Mouse (Mus musculus): ENCODE results near the gene Phkg1. TPM values are rescaled to one million over a fixed set of nuclear protein-coding genes. Genes with fewer than 3 reads are reported as not detected.

Gene Phkg1
- polyA plus RNA-seq, 1 experiment from 2014 or later, result 0.77 TPM

DNA sequence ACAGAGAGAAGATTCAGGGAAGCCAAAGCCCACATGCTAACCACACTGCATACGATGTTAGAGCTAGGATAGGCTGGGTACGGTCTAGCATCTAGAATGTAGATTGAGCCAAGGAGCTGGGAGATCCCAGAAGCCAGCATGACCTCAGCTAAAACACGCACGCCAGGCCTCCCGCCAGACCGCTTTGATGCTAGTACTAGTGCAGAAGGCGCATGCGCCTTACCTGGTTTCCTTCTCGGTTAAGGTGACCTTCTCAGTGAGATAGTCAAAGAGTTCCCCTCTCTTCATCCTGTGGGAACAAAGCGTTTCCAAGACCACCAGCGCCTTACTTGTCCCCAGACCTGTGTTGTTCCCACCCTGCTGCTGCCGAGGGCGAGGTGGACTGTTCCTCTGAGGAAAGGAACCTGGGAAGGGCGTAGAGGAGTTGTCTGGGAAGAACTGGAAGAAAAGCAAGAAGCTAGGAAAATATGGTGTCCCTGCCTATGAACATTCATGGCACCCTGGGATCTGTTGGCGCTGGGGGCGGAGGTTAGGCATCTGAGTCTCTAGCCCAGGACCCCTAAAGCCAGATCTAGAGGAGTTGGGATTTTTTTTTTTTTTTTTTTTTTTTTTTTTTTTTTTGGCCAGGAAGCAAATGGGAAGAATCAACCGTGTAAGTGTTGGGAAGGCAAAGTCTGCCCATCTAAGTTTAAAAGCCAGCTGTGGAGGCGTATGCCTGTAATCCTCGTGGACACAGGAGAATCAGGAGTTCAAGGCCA lies 28.9 kb downstream of the Phkg1 start:
- 80% methylated on average over 19 of the region's 19 CpGs for WGBS
- no peak for ATAC-seq (ENCODE audit: insufficient number of reproducible peaks, low FRiP score)

DNA sequence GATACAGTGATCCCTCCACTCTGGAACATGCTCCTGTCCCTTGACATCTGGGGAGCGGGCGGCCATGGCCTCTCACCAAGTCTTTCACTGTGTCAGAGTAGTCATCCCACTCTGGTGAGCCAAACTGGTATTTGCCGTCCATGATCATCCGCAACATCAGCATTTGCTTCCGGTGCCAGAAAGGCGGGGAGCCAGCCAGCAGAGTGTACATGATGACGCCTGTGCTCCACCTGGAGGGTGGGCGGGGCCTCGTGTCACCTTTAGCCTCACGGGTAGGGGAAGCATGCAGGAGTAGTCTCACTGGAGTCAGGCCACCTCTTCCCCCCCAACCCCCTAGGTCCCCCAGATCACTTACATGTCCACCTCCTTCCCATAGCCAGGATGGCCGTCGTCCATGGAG lies 32.5 kb downstream of the Phkg1 start:
- Histone ChIP-seq H3K4me3 (no peak overlapping the region), H3K4me2 (no peak overlapping the region), H3K4me1 (replicated peaks) (peaks cover 8% of the 10 kb centered on the region; the same call in 1 of the 2 replicates), H3K36me3 (peaks cover 22% of the 10 kb centered on the region), H3K9ac (no peak overlapping the region), H3K27ac (ENCODE audit: poor library complexity, severe bottlenecking) (no peak overlapping the region), H3K27me3 (replicated peaks) (no peaks in the 10 kb centered on the region), H3K9me3 (replicated peaks) (peaks cover 4% of the 10 kb centered on the region; the same call in 1 of the 2 replicates)
- no peak for ATAC-seq (ENCODE audit: insufficient number of reproducible peaks, low FRiP score)
- 75% methylated on average over 12 of the region's 12 CpGs for WGBS

More for the DNA sequence above, 28.9 kb downstream of the Phkg1 start:
- Histone ChIP-seq H3K4me1 (replicated peaks) (peaks cover 2% of the 10 kb centered on the region; the same call in 1 of the 2 replicates), H3K9me3 (replicated peaks) (no peaks in the 10 kb centered on the region), H3K9ac (no peak overlapping the region), H3K27ac (ENCODE audit: poor library complexity, severe bottlenecking) (no peak overlapping the region), H3K4me2 (no peak overlapping the region), H3K36me3 (no peaks in the 10 kb centered on the region), H3K27me3 (replicated peaks) (no peaks in the 10 kb centered on the region), H3K4me3 (no peak overlapping the region)

DNA sequence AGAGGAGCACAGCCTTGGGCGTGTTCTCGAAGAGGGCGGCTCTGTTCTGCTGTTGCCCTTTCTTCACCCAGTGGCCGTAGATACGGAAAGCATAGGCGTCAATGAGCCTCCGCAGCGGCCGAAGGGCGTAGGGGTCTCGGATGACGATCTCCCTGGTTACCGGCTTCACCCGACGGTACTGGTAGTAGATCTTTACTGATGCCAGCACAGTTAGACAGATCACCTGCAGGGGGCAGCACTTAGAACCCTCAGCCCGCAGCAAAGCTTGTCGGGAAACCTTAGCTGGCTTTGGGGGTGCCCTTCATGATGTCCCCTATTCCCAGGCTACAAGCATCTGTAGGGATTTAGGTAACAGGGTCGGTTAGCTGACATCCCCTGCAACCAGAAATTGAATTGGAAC lies 33.9 kb downstream of the Phkg1 start:
- Histone ChIP-seq H3K9me3 (replicated peaks) (peaks cover 4% of the 10 kb centered on the region; the same call in 1 of the 2 replicates), H3K4me1 (replicated peaks) (peaks cover 8% of the 10 kb centered on the region; the same call in 1 of the 2 replicates), H3K4me2 (peak overlapping the region; percentile 55), H3K9ac (peak overlapping the region; percentile 24; the same call in 1 of the 2 replicates), H3K4me3 (peak overlapping the region; percentile 13; the same call in 1 of the 2 replicates), H3K27me3 (replicated peaks) (no peaks in the 10 kb centered on the region), H3K36me3 (peaks cover 35% of the 10 kb centered on the region), H3K27ac (ENCODE audit: poor library complexity, severe bottlenecking) (no peak overlapping the region)
- WGBS, result 10% methylated on average over 18 of the region's 18 CpGs
- no peak for ATAC-seq (ENCODE audit: insufficient number of reproducible peaks, low FRiP score)

DNA sequence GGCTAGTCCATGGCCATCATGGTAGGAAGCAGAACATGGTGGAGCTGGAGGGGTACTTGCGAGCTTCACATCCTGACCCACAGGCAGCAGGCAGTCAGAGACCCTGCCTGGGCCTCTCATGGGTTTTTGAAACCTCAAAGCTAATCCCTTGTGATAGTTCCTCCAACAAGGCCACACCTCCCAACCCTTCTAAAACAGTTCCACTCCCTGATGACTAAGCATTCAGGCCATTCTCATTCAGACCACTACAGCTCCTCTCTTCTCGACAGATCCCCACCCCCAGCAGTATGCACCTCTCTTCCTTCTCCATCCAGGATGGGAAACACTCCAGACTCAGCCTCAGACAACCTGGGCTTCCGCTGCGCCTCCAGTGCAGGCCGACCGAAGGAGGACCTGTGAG lies 36.0 kb downstream of the Phkg1 start:
- no peak overlapping the region for H3K4me3 ChIP-seq
- WGBS, result 96% methylated on average over 6 of the region's 6 CpGs
- H3K9me3 ChIP-seq (replicated peaks), result peaks cover 4% of the 10 kb centered on the region; the same call in 1 of the 2 replicates
- no peak for ATAC-seq (ENCODE audit: insufficient number of reproducible peaks, low FRiP score)
- H3K4me1 ChIP-seq (replicated peaks), result peaks cover 8% of the 10 kb centered on the region; the same call in 1 of the 2 replicates
- H3K36me3 ChIP-seq, result peaks cover 50% of the 10 kb centered on the region
- H3K9ac ChIP-seq, result no peak overlapping the region
- no peak overlapping the region for H3K27ac ChIP-seq (ENCODE audit: poor library complexity, severe bottlenecking)
- H3K4me2 ChIP-seq, result no peak overlapping the region
- no peaks in the 10 kb centered on the region for H3K27me3 ChIP-seq (replicated peaks)

DNA sequence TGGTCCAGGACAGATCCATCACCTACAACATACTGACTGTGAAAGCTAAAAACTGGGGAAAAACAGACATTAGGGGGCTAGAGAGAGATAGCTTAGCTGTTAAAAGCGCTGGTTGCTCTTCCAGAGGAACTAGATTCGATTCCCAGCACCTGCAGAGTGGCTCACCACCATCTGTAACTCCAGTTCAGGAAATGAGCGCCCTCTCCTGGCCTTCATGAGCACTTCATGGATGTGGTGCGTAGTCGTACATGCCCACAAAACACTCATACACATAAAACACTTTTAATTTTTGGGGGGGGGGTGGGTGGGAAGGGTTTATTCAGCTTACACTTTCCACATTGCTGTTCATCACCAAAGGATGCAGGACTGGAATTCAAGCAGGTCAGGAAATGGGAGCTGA lies 41.9 kb downstream of the Phkg1 start:
- Histone ChIP-seq H3K27ac (ENCODE audit: poor library complexity, severe bottlenecking) (no peak overlapping the region), H3K36me3 (peaks cover 72% of the 10 kb centered on the region), H3K4me3 (no peak overlapping the region), H3K9me3 (replicated peaks) (no peaks in the 10 kb centered on the region), H3K4me2 (no peak overlapping the region), H3K4me1 (replicated peaks) (no peaks in the 10 kb centered on the region), H3K9ac (no peak overlapping the region), H3K27me3 (replicated peaks) (no peaks in the 10 kb centered on the region)
- 85% methylated on average over 5 of the region's 5 CpGs for WGBS
- ATAC-seq (ENCODE audit: insufficient number of reproducible peaks, low FRiP score), result no peak

DNA sequence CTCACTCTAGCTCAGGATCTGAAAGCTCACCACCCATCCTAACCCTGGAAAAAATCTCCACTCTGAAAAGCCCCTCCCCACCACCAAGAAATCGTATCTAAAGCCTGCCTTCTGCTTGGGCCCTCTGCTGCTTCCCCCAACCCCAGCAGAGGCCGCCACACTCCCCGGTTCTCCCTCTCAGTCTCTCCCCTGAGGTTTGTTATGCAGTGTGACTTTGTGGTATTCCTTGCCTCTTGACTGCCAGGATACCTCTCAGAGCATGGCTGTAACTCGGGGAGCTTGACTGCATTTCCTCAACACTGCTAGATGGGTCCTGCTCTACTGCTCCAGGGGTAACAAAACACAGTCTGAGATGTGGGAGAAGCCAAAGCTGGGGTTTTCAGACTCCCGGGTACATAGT lies 43.2 kb downstream of the Phkg1 start:
- H3K4me2 ChIP-seq, result 0 out of 2 replicates have a peak overlapping the region, but pooled peaks have one; percentile 55
- WGBS, result 35% methylated on average over 5 of the region's 5 CpGs
- H3K36me3 ChIP-seq, result peaks cover 60% of the 10 kb centered on the region

DNA sequence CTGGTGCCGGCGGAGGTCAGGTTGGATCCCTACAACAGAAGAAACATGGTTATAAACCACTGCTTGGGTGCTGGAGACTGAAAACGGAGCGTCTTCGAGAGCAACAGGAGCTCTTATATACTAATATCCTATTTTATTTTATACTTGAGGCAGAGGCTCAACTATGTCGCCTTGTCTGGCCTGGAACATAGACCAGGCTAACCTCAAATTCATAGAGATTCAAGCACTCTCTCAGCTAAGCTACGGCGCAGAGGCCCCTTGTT lies 50.9 kb downstream of the Phkg1 start:
- H3K27ac ChIP-seq (ENCODE audit: poor library complexity, severe bottlenecking), result no peak overlapping the region
- H3K4me2 ChIP-seq, result peak overlapping the region; percentile 77
- H3K4me3 ChIP-seq, result peak overlapping the region; percentile 71
- no peaks in the 10 kb centered on the region for H3K27me3 ChIP-seq (replicated peaks)
- peaks cover 7% of the 10 kb centered on the region; the same call in 1 of the 2 replicates for H3K4me1 ChIP-seq (replicated peaks)
- 57% methylated on average over 8 of the region's 8 CpGs for WGBS
- H3K9me3 ChIP-seq (replicated peaks), result no peaks in the 10 kb centered on the region
- ATAC-seq (ENCODE audit: insufficient number of reproducible peaks, low FRiP score), result no peak
- peak overlapping the region; percentile 84 for H3K9ac ChIP-seq
- H3K36me3 ChIP-seq, result peaks cover 32% of the 10 kb centered on the region

More for the DNA sequence above, 43.2 kb downstream of the Phkg1 start:
- Histone ChIP-seq H3K9me3 (replicated peaks) (no peaks in the 10 kb centered on the region), H3K27me3 (replicated peaks) (no peaks in the 10 kb centered on the region), H3K4me3 (no peak overlapping the region), H3K9ac (no peak overlapping the region), H3K27ac (ENCODE audit: poor library complexity, severe bottlenecking) (no peak overlapping the region), H3K4me1 (replicated peaks) (no peaks in the 10 kb centered on the region)
- ATAC-seq (ENCODE audit: insufficient number of reproducible peaks, low FRiP score), result no peak

DNA sequence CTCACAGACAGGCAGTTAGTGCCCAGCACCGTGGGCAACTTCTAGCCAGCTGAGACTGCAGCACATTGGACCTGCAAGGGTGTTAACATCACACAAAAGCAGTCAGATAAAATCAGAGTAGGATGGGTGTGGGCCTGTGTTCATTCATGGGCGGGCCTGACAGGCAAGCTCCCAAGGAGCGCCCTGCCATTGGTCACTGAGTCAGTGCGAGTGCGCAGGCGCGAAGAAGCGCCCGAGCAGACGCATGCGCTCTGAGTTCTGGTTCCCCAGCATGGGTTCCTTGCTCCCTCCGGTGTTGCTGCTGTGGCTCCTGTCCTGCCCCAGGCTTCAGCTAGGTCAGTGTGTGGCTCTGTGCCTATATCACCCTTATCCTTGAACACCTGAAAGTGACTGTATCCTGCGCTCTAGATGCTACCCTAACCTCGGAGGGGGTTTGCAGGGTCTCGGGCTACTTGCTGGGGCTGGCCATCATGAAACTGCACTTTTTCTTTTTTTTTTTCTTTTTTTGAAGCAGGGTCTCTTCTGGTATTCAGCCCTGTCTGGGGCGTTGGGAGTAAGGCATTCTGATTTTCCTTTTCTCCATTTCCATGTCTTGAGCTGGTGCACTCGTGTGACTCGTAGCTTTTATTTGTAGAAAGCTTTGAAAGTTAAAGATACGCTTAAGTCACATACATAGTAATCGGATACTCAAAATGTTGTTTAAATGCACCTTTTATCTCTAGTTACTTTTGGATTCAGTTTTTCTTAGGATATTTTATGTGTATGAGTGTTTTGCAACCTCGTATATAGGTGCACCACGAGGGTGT lies 51.4 kb downstream of the Phkg1 start, which contains the start of gene Sumf2:
TSS of gene Sumf2 (plus strand) at position 235 of the 806 bp plus-strand sequence.
- peak; percentile 99 for ATAC-seq (ENCODE audit: insufficient number of reproducible peaks, low FRiP score)
- H3K36me3 ChIP-seq, result peaks cover 32% of the 10 kb centered on the region
- no peaks in the 10 kb centered on the region for H3K9me3 ChIP-seq (replicated peaks)
- H3K4me3 ChIP-seq, result peak within 1 kb of the TSS; percentile 71
- peak within 1 kb of the TSS; percentile 84 for H3K9ac ChIP-seq
- peaks cover 7% of the 10 kb centered on the region; the same call in 1 of the 2 replicates for H3K4me1 ChIP-seq (replicated peaks)
- H3K27me3 ChIP-seq (replicated peaks), result no peaks in the 10 kb centered on the region
- 10% methylated on average over 22 of the region's 22 CpGs for WGBS
- 0 out of 2 replicates have a peak within 1 kb of the TSS, but pooled peaks have one; percentile 41 for H3K27ac ChIP-seq (ENCODE audit: poor library complexity, severe bottlenecking)
- H3K4me2 ChIP-seq, result peak within 1 kb of the TSS; percentile 77

DNA sequence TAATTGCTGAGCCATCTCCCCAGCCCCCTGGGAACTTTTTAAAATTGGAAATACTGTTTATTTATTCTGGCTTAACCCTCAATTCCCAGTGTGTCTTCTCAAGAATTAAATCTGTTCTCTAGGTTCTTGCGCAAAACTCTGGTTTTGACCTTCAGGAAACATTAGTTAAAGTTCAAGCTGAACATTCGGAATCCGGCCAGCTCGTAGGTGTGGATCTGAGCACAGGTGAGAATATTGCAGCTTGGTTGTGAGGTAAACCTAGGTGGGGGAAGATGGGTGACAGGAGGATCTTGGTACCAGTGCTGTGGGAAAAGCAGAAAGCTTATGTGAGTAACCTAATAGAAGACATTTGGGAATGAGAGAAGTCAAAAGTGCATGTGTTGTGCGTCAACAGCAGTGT lies 53.5 kb downstream of the Phkg1 start:
- H3K27me3 ChIP-seq (replicated peaks), result no peaks in the 10 kb centered on the region
- ATAC-seq (ENCODE audit: insufficient number of reproducible peaks, low FRiP score), result no peak
- no peak overlapping the region for H3K27ac ChIP-seq (ENCODE audit: poor library complexity, severe bottlenecking)
- H3K36me3 ChIP-seq, result peaks cover 29% of the 10 kb centered on the region
- H3K4me3 ChIP-seq, result no peak overlapping the region
- H3K9ac ChIP-seq, result no peak overlapping the region
- peaks cover 7% of the 10 kb centered on the region; the same call in 1 of the 2 replicates for H3K4me1 ChIP-seq (replicated peaks)
- no peak overlapping the region for H3K4me2 ChIP-seq
- 92% methylated on average over 5 of the region's 5 CpGs for WGBS
- H3K9me3 ChIP-seq (replicated peaks), result no peaks in the 10 kb centered on the region

All from heart, embryonic 12.5 days (tissue).